Mouse (Mus musculus) lung, adult 18-20 months (tissue): Measurements from ENCODE around the gene Hnrnpl.

Source experiments
- DNase-seq, 2 experiments: peaks; one replicate each; pipeline ENCODE4 v3.0.0; 2022; ENCODE audit warnings: mixed read lengths in 2 of 2

Hnrnpl gene

DNA sequence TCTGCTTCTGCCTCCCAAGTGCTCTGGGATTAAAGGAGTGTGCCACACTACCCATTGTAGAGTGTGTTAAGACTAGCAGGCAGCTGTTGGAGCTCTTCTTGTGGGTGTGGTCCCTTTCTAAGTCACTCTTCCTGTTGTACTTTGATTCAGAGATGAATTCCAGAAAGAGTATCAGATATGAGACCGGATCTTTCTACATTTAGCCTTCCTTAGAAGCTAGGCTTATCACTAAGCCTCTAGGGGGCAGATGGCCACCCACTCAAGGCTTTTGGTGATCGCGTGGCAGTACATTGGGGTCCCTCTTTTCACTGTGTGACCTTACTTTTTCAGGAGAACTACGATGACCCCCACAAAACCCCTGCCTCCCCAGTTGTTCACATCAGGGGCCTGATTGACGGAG, 4.6 kb downstream of the Hnrnpl start:
- no peak for DNase-seq

DNA sequence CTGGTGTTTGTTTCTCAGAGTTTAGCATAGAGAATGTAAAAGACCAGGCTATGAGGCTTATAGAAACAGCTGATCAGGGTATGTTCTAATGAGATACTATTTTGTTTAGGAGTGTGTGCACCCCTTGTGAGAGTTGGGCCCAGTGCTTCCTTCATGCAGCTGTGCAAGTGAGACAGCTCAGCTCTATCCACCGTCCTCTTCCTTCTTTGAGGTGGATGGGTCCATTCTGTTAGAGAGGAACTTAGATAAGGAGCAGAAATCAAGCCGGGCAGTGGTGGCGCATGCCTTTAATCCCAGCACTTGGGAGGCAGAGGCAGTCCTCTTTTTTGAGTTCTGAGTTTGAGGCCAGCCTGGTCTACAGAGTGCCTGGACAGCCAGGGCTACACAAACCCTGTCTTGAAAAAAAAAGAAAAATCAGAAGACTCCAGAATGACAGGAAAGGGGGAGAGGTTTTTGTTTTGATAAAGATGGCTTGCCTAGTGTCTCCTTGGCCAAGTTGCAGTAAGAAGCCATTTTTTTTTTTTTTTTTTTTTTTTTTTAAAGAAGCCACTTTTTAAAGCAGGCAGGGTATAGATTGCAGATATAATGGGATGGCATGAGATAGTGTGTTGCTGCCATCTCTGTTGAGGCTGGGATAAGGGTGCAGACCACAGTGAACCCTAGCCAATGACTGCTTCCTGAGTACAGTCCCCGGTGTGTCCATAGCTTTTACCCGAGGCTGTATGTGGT, 6.1 kb downstream of the Hnrnpl start:
- DNase-seq: no peak

DNA sequence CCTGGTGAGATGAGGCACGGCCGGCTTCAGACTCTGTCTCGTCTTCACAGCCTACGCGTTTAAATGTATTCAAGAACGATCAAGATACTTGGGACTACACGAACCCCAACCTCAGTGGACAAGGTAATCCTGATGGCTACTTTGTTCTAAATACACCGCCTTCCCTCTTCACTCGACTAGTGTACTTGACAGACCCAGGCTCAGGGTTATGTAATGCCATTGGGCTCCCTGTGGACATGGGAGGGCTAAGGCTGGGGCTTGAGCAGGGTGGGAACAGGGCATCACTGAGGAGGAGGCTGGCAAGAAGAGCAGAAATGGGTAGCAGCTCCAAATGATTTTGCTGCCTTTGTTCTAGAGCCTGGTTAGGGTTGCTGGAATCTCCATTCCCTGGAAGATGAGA, 6.9 kb downstream of the Hnrnpl start:
- no peak for DNase-seq

DNA sequence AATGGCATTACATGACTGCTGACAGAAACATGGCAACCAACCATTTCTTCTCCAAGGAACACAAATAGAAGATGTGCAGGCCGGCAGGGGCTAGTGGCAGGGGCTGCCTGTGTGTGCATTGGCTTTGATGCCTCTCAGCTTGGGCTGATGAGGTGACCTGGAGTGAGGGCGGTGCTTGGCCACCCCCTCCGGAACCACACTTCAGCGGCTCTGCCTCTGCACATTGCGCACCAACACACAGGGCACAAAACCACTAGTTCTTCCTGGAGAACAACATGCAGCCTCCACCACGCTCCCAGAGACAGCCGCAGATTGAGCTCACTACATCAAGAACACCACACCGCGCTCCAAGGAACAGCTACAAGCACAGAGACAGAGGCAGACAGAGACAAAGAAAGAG, 7.9 kb downstream of the Hnrnpl start:
- no peak for DNase-seq

DNA sequence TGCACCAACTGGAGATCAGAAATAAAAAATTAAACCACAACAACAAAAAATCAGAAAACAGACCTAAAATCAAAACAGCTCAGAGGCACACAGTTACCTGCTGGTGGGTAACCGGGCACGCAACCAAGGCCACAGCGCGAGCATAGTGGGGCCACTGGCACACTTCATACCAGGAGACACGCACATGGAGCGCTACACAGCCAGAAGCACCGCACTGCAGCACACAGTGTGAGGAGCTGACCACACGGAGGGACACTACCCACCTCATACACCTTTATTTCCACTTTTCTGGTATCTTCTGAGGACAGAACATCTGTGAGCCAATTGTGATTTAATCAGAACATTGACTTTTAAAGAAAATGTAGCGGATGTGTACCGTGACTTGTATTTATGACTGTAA, 8.6 kb downstream of the Hnrnpl start:
- DNase-seq: no peak

DNA sequence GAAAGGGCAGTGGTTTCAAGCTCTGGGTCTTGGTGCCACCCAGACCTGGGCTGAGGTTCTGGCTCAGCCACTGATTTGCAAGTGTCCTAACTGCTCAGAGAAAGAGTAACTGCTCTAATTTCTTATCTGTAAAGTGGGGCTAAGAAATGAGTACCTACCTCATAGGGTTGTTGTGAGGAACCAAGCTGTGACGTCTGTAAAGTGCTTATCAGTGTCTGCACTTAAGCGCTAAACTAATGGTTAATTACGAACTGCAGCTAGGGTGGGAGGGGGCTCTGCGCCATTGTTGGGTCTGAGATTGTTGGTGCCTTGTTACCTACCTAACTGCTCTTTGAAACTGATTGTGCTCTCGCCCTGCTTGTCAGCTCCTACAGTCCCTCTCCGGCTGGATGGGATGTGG, 9.2 kb downstream of the Hnrnpl start:
- no peak for DNase-seq

DNA sequence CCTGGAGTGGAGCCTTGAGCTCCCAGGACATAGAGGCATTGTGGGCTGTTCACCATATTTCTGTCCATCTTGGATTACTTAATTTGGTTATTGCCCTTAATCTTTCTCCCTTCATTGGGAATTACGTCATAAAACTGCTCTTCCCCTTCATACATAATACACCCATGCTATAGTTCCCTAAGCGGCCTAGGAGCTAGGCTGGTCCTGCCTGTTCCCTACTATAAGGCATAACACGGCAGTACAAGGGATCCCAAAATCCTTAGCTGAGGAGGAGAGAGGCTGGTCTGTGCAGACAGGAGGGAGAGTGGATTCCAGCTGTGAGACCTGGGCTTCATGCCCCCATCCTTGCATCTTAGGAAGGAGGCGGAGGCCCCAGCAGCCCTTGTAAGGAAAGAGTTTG, 9.6 kb downstream of the Hnrnpl start:
- DNase-seq: no peak

DNA sequence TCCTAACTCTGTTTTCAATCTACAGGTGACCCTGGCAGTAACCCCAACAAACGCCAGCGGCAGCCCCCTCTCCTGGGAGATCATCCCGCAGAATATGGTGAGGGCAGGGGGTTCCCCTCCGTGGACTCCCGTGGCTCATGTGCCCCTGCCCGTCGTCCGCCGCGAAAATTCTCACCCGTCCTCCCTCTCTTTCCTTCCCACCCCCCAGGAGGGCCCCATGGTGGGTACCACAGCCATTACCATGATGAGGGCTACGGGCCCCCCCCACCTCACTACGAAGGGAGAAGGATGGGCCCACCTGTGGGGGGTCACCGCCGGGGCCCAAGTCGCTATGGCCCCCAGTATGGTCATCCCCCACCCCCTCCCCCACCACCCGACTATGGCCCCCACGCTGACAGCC, 10.1 kb downstream of the Hnrnpl start:
- no peak for DNase-seq

DNA sequence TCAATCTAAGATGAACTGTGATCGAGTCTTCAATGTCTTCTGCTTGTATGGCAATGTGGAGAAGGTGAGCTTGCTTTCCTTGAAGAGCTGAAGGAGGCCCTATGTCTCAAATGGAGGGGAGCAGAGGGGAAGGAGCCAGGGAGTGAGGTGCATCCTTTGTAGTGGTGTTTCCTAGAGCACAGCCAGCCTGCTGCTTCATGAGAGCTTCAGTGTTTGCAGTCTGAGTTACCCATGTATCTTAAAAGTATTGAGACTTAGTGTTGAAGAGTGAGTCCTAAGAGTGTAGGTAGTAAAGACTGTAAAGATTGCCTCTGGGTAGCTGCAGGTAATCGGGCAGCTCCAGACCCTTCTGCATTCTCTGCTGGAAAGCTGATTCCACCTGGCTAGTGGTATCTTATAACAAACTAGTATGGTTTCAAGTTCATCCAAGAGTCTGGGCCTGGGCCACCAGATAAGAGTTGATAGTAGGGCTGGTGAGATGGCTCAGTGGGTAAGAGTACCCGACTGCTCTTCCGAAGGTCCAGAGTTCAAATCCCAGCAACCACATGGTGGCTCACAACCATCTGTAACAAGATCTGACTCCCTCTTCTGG, 10.6 kb downstream of the Hnrnpl start:
- no peak for DNase-seq

DNA sequence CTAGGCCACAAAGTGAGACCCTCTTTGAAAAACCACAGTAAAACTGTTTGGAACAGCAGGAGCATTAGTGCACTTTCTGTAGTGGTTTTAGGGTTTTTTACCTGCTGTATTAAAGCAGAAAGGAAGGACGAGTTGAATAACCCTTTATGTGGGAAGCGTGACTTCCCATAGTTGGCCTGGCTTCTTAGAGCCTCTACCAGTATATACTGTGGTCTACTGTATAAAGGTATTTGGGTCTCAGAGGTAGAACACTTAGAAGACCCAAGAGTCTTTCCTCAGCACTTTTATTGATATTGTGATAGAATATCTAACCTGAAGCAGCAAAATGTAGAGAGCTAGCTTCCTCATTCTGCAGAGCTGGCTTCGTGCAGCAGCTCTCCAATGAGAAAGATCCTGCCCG, 11.2 kb downstream of the Hnrnpl start:
- no peak for DNase-seq

DNA sequence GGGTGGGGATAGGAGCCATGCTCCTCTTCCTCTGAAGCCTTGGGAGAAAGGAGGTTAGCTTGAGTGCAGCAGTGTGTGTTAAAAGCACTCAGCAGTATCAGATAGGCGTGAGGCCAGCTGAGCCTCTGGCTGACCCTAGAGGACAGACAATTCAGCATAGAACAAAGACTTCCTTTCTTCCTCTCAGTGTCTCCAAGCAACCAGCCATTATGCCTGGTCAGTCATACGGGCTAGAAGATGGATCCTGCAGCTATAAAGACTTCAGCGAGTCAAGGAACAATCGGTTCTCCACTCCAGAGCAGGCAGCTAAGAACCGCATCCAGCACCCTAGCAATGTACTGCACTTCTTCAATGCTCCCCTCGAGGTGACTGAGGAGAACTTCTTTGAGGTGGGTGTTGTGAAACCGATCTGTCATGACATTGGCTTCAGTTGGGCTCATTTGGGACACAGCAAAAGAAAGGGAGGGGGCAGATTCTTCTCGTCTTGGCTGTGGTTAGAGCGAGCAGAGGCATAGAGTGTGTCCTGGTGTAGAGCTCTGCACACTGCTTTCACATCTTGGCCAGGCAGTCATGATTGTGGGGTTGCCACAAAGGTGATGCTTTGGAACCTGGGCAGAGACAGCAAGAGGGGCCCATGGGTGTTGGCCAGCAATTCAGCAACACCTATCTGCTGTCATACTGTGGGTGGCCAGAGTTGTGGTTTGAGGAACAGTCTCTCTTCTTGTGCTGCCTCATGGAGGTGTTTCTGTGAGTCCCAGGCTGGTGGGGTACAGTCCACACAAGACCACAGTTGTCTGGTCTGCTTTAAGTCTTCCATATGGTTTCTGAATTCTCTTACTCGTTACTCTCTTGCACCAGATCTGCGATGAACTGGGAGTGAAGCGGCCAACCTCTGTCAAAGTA, 12.3 kb downstream of the Hnrnpl start:
- DNase-seq: peak; percentile 62 to 80

DNA sequence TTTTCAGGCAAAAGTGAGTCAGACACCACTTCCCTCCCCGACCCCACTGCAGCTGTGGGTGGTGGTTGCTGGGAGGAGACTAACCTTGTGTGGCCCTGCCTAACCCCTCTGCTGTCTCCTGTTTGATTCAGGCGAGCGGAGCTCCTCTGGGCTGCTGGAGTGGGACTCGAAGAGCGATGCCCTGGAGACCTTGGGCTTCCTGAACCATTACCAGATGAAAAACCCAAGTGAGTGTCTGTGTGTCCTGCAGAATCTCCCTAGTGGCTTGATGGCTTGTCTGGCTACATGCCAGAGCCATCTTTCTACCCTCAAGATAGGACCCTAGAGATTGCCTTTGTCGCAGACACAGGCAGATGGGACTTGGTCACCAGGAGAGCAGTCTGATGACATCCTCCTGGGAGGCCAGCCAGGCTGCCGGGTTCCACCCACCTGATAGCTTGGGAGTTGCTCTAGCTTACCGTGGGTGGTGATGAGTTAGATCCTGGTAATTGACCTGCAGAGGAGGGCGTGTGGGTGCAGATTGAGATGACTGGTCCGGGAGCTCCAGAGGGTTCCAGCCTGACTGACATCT, 13.0 kb downstream of the Hnrnpl start:
- peak in 1 of 2 experiments; percentile 55 for DNase-seq

DNA sequence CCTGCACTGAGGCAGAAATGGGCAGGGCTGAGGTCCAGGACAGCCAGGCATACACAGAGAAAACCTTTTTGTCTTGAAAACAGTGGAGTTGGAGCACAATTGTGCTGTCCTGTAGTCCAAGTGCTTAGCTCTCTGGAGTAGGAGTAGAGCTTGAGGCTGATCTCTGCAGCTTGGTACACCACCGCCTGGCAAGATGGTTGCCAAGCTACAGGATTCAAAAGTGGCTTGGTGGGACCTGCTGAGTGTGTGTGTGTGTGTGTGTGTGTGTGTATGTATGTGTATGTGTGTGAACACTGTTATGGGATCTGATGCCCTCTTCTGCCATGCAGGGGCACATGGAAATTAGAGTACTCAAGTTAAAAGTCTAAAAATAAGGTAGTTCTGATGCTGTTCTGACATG, 14.2 kb downstream of the Hnrnpl start:
- DNase-seq: no peak

DNA sequence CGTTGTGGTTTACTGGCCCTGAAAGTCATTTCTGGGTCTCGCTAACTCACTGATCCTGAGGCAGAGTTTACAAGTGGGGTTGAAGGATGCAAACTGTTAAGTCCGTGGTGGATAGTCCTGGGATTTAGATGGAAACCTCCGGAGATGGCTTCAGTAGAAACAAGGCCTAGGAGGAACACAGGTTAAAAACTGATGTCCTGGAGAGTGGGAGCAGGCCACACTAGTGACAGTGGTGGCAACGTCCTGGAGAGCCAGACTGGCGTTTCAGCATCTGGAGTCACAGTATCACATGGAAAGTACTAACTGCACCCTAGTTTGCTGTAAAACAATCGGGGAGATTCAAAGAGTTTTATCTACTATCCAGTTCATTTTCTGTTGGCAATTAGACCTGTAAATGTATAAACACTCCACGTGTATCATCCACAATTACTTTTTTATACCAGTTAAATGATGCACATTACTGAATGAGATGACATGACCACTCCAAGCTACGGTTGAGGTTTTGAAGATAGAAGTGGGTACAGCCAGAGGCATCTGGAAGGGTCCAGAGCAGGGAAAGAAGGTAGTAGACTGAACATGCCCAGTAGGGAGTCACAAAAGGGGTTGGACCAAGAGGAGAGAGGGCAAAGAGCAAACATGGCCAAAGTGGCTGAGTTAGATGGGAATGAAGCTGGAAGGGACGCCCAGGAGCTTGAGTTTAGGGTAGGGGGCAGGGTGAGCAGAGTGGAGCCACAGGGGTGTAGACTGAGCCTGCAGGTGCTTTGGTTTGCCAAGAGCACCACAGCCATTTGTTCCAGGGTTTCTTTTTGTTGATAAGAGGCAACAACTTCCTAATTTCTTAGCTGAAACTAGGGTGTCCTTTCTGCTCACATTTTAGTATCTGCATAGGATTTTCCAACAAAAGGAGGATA, 14.9 kb downstream of the Hnrnpl start:
- DNase-seq: no peak

DNA sequence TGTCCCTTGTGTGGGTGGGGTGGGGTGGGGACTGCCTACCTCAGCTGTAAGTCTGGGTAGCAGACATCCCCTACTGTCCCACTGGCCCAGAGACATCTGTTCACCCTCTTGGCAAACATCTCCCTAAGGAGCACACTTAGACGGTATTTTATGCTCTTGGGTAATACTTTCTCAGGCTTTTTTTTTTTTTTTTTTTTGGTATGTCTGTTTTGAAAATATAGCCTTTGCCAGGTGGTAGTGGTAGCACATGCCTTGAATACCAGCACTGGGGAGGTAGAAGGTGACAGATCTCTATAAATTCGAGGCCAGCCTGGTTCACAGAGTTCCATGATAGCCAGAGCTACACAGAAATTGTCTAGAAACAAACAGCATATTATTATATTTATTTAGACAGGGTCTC, 15.6 kb downstream of the Hnrnpl start:
- no peak for DNase-seq

DNA sequence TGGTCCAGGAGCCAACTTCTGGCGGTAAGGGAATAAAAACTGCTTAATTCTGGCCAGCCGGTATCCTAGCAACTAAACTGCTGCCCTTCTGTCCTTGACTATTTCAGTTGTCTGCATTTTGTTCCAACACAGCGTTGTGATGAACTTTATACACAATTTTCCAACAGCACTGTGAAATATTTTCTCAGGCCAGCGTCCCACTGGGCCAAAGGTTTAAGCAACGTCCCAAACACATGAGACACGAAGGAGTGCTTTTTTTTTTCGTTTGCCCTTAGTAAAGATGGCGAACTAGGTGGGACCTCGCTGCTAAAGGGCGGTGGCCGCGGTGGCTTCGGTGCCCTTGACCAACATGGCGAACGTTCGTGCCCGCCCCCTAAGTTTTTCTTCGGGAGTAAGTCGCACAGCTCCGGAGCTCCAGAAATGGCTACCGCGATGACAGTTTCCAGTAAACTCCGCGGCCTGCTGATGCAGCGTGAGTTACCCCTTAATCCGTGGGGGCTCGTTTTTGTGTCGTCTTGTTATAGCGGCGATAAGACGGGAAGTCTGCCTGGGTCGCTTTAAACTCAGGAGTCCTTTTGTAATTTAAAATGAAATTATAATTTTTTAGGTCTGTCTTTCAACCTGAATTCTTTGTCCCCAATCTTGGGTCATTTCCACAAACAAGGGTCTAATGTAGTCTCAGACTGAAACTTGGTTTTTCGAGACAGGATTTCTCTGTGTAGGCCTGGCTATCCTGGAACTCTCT, 16.8 kb downstream of the Hnrnpl start, which contains the start of gene Ech1:
Gene Ech1, plus strand, starts transcription at position 277 of the 745 bp plus-strand sequence.
- DNase-seq: peak; percentile 94

DNA sequence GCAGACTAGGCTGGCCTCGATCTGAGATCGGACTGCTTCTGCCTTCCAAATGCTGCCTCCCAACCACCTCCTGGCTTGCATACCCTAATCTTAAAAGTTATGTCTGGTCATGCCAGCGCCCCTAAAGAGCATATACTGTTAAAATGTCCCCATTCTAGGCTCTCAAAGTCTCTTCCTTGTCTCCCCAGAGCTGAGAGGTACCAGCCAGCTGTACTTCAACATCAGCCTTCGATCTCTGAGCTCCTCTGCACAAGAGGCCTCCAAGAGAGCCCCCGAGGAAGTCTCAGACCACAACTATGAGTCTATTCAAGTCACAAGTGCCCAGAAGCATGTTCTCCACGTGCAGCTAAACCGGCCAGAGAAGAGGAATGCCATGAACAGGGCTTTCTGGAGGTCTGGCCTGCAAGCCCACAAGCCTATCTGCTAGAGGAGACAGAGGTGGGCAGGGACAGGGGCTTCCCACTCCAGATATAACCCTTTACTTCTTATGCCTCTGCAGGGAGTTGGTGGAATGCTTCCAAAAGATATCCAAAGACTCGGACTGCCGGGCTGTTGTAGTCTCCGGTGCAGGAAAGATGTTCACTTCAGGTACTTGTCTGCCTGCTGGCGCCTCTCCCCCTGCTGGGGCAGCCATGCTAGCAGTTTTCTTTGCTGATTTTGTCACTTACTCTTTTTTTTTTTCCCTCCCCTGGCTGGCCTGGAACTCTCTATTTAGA, 17.5 kb downstream of the Hnrnpl start:
- peak; percentile 40 to 58 for DNase-seq

DNA sequence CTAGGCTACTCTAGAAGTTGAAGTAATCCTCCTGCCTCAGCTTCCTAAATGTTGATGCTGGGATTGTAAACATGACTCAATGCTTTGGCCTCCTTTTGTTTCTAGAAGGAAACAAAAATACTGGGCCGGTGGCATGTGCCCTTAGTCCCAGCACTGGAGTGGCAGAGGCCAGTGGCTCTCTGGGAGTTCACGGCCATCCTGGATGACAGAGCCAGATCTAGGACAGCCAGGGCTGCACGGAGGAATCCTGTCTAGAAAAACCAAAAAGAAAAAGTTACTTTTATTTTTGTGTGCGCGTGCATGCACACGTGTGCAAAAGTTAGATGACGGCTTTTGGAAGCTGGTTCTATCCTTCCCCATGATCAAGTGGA, 18.0 kb downstream of the Hnrnpl start:
- no peak for DNase-seq

DNA sequence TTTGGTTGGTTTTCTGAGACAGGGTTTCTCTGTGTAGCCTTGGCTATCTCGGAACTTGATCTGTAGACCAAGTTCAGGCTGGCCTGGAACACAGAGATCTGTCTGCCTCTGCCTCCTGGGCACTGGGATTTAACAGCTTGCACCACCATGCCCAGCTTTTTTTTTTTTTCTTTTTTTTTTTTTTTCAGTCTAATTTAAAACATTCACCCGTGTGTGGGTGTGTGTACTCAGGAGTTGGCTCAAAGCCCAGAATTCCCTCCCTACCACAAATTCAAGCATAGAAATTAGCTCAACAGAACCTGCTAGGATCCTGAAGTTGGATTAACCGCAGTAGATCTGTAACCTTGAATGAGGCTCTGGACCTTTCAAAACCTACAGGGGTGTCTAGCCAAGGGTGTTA, 19.0 kb downstream of the Hnrnpl start:
- DNase-seq: peak in 1 of 2 experiments; percentile 63

DNA sequence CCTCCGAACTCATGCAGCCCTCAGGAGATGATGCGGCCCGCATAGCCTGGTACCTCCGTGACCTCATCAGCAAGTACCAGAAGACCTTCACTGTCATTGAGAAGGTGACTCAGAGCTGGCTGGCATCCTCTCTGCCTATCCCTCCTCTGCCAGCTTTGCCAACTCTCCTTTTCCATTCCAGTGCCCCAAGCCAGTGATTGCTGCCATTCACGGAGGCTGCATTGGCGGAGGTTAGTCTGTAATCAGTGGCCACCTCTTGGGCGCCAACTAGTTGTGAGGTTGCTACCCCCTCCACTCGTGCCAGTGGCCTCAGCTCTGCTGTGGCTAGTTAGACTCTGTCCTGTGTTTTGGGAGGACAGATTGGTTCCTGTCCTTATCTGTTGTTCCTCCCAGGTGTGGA, 21.5 kb downstream of the Hnrnpl start:
- DNase-seq: no peak

DNA sequence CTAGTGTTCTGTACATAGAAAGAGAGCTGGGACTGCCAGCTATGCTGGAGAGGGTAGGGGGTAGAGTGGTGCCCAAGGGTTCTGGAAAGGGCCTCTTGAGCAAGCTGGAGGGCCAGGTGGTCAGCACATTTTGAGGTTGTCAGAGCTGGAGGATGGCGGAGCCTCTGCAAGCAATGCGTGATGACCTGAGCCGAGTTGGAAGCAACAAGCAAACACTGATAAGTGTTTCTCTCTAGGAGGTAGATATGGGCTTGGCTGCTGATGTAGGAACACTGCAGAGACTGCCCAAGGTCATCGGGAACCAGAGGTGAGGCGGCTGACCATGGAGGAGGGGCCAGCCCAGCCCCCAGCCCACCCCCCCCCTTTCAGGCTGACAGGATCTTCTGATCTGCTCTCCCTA, 22.6 kb downstream of the Hnrnpl start:
- no peak for DNase-seq
